Mouse (Mus musculus) limb, embryonic 14.5 days (tissue): ENCODE measurements around the gene Kcnh1. TPM values are rescaled to one million over a fixed set of nuclear protein-coding genes. Genes with fewer than 3 reads are reported as not detected.

Experiments used
- ATAC-seq: fragments of 200-750 bp; cut with Nextera tagmentation; 2 replicates; pipeline ENCODE4 v1.8.0; 2017; ENCODE audit warnings: low read depth, moderate number of reproducible peaks, moderate TSS enrichment; ENCODE audit not compliant: low FRiP score
- DNase-seq: peaks from one replicate; pipeline ENCODE4 v3.0.0-alpha.2; 2015; ENCODE audit warnings: low spot score
- H3K27ac ChIP-seq: fragments of 300-500 bp; sonication (generic); replicated peaks from 2 replicates; pipeline ENCODE4 v1.5.1; 2014; ENCODE audit warnings: low read depth, mild to moderate bottlenecking, low read length, moderate library complexity, mixed read lengths
- H3K27me3 ChIP-seq: fragments of 300-500 bp; sonication (generic); 2 replicates; pipeline ENCODE4 v1.6.1; 2014; ENCODE audit warnings: low read length, mixed read lengths; ENCODE audit not compliant: control insufficient read depth, insufficient read depth
- H3K36me3 ChIP-seq: fragments of 300-500 bp; sonication (generic); 2 replicates; pipeline ENCODE4 v1.6.1; 2014; ENCODE audit warnings: mild to moderate bottlenecking, low read length, moderate library complexity, mixed read lengths; ENCODE audit not compliant: control insufficient read depth, insufficient read depth
- H3K4me1 ChIP-seq: fragments of 300-500 bp; sonication (generic); 2 replicates; pipeline ENCODE4 v1.6.1; 2014; ENCODE audit warnings: antibody characterized with exemption, low read length, mixed read lengths; ENCODE audit not compliant: control insufficient read depth, insufficient read depth
- H3K4me2 ChIP-seq: fragments of 300-500 bp; sonication (generic); replicated peaks from 2 replicates; pipeline ENCODE4 v1.6.1; 2014; ENCODE audit warnings: low read depth, mild to moderate bottlenecking, low read length, moderate library complexity; ENCODE audit not compliant: severe bottlenecking
- H3K4me3 ChIP-seq: fragments of 300-500 bp; sonication (generic); replicated peaks from 2 replicates; pipeline ENCODE4 v1.5.1; 2014; ENCODE audit warnings: low read length
- H3K9ac ChIP-seq: fragments of 300-500 bp; sonication (generic); 2 replicates; pipeline ENCODE4 v1.6.1; 2014; ENCODE audit warnings: mild to moderate bottlenecking, low read depth, low read length, moderate library complexity; ENCODE audit not compliant: severe bottlenecking
- H3K9me3 ChIP-seq: fragments of 300-500 bp; sonication (generic); 2 replicates; pipeline ENCODE4 v1.6.1; 2016; ENCODE audit warnings: low read length; ENCODE audit not compliant: control insufficient read depth
- POLR2A ChIP-seq: fragments of 200-500 bp; IDR thresholded peaks from 2 replicates; pipeline ENCODE4 v1.8.0; 2012; ENCODE audit warnings: inconsistent platforms, mild to moderate bottlenecking, moderate library complexity, borderline replicate concordance; ENCODE audit not compliant: insufficient read depth, insufficient read length; ENCODE audit errors: extremely low read depth
- WGBS: fragments of 180-500 bp; shearing (Covaris S2); extraction: QIAGEN DNeasy Blood & Tissue Kit; methylation state at CpG from one replicate; pipeline ENCODE4 v1.1.7; 2014; 5-methylcytosine and 5-hydroxymethylcytosine counted together
- polyA plus RNA-seq, 2 experiments: library from polyadenylated mRNA; depleted of rRNA in 1 of 2; stranded (reverse) in 1 of 2; unstranded in 1 of 2; fragments of >200 nt; fragmentation: Nextera tagmentation in 1 of 2; extraction: Ambion mirVana in 1 of 2; gene quantifications; 2 replicates each; pipeline versions ENCODE4 v1.2.1 to v1.2.3; 2012 to 2014

The Kcnh1 gene
- polyA plus RNA-seq, 2 experiments = 0.30 to 0.63 TPM

GRCm38 (mm10) chr1:192371943-192372614 is 181.5 kb downstream of the Kcnh1 start:
- TF ChIP-seq POLR2A = no peak
- Histone ChIP-seq H3K9ac (no peak overlapping the region), H3K4me3 (no peak overlapping the region), H3K36me3 (no peaks in the 10 kb centered on the region), H3K4me1 (no peaks in the 10 kb centered on the region), H3K9me3 (no peaks in the 10 kb centered on the region), H3K27me3 (no peaks in the 10 kb centered on the region), H3K27ac (no peak overlapping the region), H3K4me2 (no peak overlapping the region)
- DNase-seq (no peak), ATAC-seq (no peak)
- WGBS = 77% methylated on average over 4 of the region's 4 CpGs

- ATAC-seq (no peak), DNase-seq (no peak)
- Histone ChIP-seq H3K36me3 (no peaks in the 10 kb centered on the region), H3K4me2 (no peak overlapping the region), H3K27ac (no peak overlapping the region), H3K4me3 (no peak overlapping the region), H3K9ac (no peak overlapping the region), H3K4me1 (no peaks in the 10 kb centered on the region), H3K9me3 (no peaks in the 10 kb centered on the region), H3K27me3 (no peaks in the 10 kb centered on the region)
- TF ChIP-seq POLR2A = no peak
- 79% methylated on average over 4 of the region's 4 CpGs for WGBS
Measured at GRCm38 (mm10) chr1:192378546-192379075, 188.0 kb downstream of the Kcnh1 start.

GRCm38 (mm10) chr1:192380596-192381041 is 190.0 kb downstream of the Kcnh1 start:
- Histone ChIP-seq H3K9ac (no peak overlapping the region), H3K36me3 (no peaks in the 10 kb centered on the region), H3K4me2 (no peak overlapping the region), H3K9me3 (no peaks in the 10 kb centered on the region), H3K27me3 (no peaks in the 10 kb centered on the region), H3K4me3 (no peak overlapping the region), H3K4me1 (no peaks in the 10 kb centered on the region), H3K27ac (no peak overlapping the region)
- ATAC-seq (no peak), DNase-seq (no peak)
- WGBS = 41% methylated on average over 5 of the region's 5 CpGs
- no peak for TF ChIP-seq POLR2A

- no peaks in the 10 kb centered on the region for H3K4me1 ChIP-seq
- H3K36me3 ChIP-seq = no peaks in the 10 kb centered on the region
- H3K9me3 ChIP-seq = no peaks in the 10 kb centered on the region
- ATAC-seq = no peak
- no peak for DNase-seq
- H3K4me3 ChIP-seq = no peak overlapping the region
- no peaks in the 10 kb centered on the region for H3K27me3 ChIP-seq
- H3K27ac ChIP-seq = no peak overlapping the region
- no peak overlapping the region for H3K4me2 ChIP-seq
- no peak overlapping the region for H3K9ac ChIP-seq
- no peak for TF ChIP-seq POLR2A
Measured at GRCm38 (mm10) chr1:192387624-192388023, 197.1 kb downstream of the Kcnh1 start.

GRCm38 (mm10) chr1:192391041-192391440 is 200.5 kb downstream of the Kcnh1 start:
- H3K4me3 ChIP-seq = no peak overlapping the region
- no peak for DNase-seq
- no peak for ATAC-seq

GRCm38 (mm10) chr1:192392232-192392631 is 201.7 kb downstream of the Kcnh1 start:
- no peaks in the 10 kb centered on the region for H3K4me1 ChIP-seq
- no peak overlapping the region for H3K9ac ChIP-seq
- no peaks in the 10 kb centered on the region for H3K27me3 ChIP-seq
- no peaks in the 10 kb centered on the region for H3K9me3 ChIP-seq
- no peak for ATAC-seq
- 74% methylated on average over 2 of the region's 2 CpGs for WGBS
- no peak for TF ChIP-seq POLR2A
- no peak overlapping the region for H3K4me2 ChIP-seq
- H3K27ac ChIP-seq = no peak overlapping the region
- H3K36me3 ChIP-seq = no peaks in the 10 kb centered on the region
- H3K4me3 ChIP-seq = no peak overlapping the region
- no peak for DNase-seq

More at GRCm38 (mm10) chr1:192391041-192391440, 200.5 kb downstream of the Kcnh1 start:
- TF ChIP-seq POLR2A = no peak
- Histone ChIP-seq H3K4me1 (no peaks in the 10 kb centered on the region), H3K27me3 (no peaks in the 10 kb centered on the region), H3K9me3 (no peaks in the 10 kb centered on the region), H3K27ac (no peak overlapping the region), H3K36me3 (no peaks in the 10 kb centered on the region), H3K4me2 (no peak overlapping the region), H3K9ac (no peak overlapping the region)
- 78% methylated on average over 7 of the region's 7 CpGs for WGBS
